Mouse (Mus musculus) MEL (cell line): ENCODE results near the gene Tom1l2. TPM values are rescaled to one million over a fixed set of nuclear protein-coding genes. Genes with fewer than 3 reads are reported as not detected.
A peak's percentile ranks its signal among the peaks of the same experiment; 100 is the strongest.

Experiments used
- DNase-seq: peaks from one replicate; pipeline ENCODE4 v3.0.0; 2011; ENCODE audit warnings: low read depth, low spot score
- H3K27ac ChIP-seq: 2 replicates; pipeline ENCODE4 v1.5.1; 2012; ENCODE audit warnings: low read depth, mild to moderate bottlenecking, control low read depth, low read length, moderate library complexity; ENCODE audit not compliant: control insufficient read depth
- H3K27me3 ChIP-seq, 2 experiments: fragments of 150-350 bp in 1 of 2; sonication (generic) in 1 of 2; 2 replicates each; pipeline ENCODE4 v1.6.1; 2012; ENCODE audit warnings: low read length in 2 of 2, mild to moderate bottlenecking in 2 of 2, improper control_type of control experiment in 1 of 2, moderate library complexity in 1 of 2; ENCODE audit not compliant: insufficient read depth in 2 of 2, control insufficient read depth in 1 of 2
- H3K36me3 ChIP-seq, 2 experiments: 2 replicates each; pipeline ENCODE4 v1.6.1; 2012 to 2014; ENCODE audit warnings: low read length in 2 of 2, improper control_type of control experiment in 1 of 2, inconsistent platforms in 1 of 2, mild to moderate bottlenecking in 1 of 2; ENCODE audit not compliant: insufficient read depth in 2 of 2, control insufficient read depth in 1 of 2
- H3K4me1 ChIP-seq, 2 experiments: fragments of 150-350 bp in 1 of 2; sonication (generic) in 1 of 2; 2 replicates each; pipeline ENCODE4 v1.6.1; 2012; ENCODE audit warnings: low read length in 2 of 2, improper control_type of control experiment in 1 of 2, mild to moderate bottlenecking in 1 of 2; ENCODE audit not compliant: insufficient read depth in 2 of 2, control insufficient read depth in 1 of 2
- H3K4me3 ChIP-seq, 2 experiments: fragments of 150-350 bp in 1 of 2; sonication (generic) in 1 of 2; 2 replicates each; pipeline ENCODE4 v1.5.1; 2012; ENCODE audit warnings: low read depth in 2 of 2, low read length in 2 of 2, mild to moderate bottlenecking in 2 of 2, moderate library complexity in 2 of 2, control low read depth in 1 of 2, improper control_type of control experiment in 1 of 2; ENCODE audit not compliant: control insufficient read depth in 1 of 2, insufficient read depth in 1 of 2
- H3K79me2 ChIP-seq: 2 replicates; pipeline ENCODE4 v1.6.1; 2012; ENCODE audit warnings: mild to moderate bottlenecking, low read length, moderate library complexity; ENCODE audit not compliant: control insufficient read depth, poor library complexity, insufficient read depth
- H3K9ac ChIP-seq: 2 replicates; pipeline ENCODE4 v1.6.1; 2012; ENCODE audit warnings: low read depth, mild to moderate bottlenecking, control low read depth, low read length, moderate library complexity; ENCODE audit not compliant: control insufficient read depth, poor library complexity, severe bottlenecking
- H3K9me3 ChIP-seq: fragments of 150-350 bp; sonication (generic); replicated peaks from 2 replicates; pipeline ENCODE4 v1.6.1; 2012; ENCODE audit warnings: mild to moderate bottlenecking, low read length, improper control_type of control experiment, moderate library complexity; ENCODE audit not compliant: insufficient read depth
- CTCF ChIP-seq, 3 experiments: IDR thresholded peaks in 2 of 3; conservative IDR thresholded peaks in 1 of 3; 2 replicates each; pipeline ENCODE4 v1.5.1; 2011 to 2012; ENCODE audit warnings: low read length in 3 of 3, low read depth in 2 of 3, mild to moderate bottlenecking in 2 of 3, improper control_type of control experiment in 1 of 3, inconsistent platforms in 1 of 3, mixed read lengths in 1 of 3, moderate library complexity in 1 of 3; ENCODE audit not compliant: control insufficient read depth in 1 of 3, insufficient read depth in 1 of 3, poor library complexity in 1 of 3, severe bottlenecking in 1 of 3
- E2F4 ChIP-seq: IDR thresholded peaks from 2 replicates; pipeline ENCODE4 v1.6.1; 2011; ENCODE audit warnings: low read depth, low read length, improper control_type of control experiment, borderline replicate concordance
- EP300 ChIP-seq, 2 experiments: IDR thresholded peaks; 2 replicates each; pipeline ENCODE4 v1.6.1; 2011; ENCODE audit warnings: improper control_type of control experiment in 2 of 2, low read length in 2 of 2, low read depth in 1 of 2, mild to moderate bottlenecking in 1 of 2
- ETS1 ChIP-seq: IDR thresholded peaks from 2 replicates; pipeline ENCODE4 v1.6.1; 2012; ENCODE audit warnings: low read depth, mild to moderate bottlenecking, inconsistent platforms, low read length, improper control_type of control experiment, moderate library complexity
- GATA1 ChIP-seq: IDR thresholded peaks from 2 replicates; pipeline ENCODE4 v1.6.1; 2011; ENCODE audit warnings: low read depth, low read length, improper control_type of control experiment
- JUND ChIP-seq: IDR thresholded peaks from 2 replicates; pipeline ENCODE4 v1.6.1; 2011; ENCODE audit warnings: low read depth, mild to moderate bottlenecking, improper control_type of control experiment, low read length
- KAT2A ChIP-seq: conservative IDR thresholded peaks from 2 replicates; pipeline ENCODE4 v1.6.1; 2012; ENCODE audit warnings: low read depth, low read length, improper control_type of control experiment, inconsistent platforms
- MAFK ChIP-seq: IDR thresholded peaks from 2 replicates; pipeline ENCODE4 v1.6.1; 2011; ENCODE audit warnings: low read depth, mild to moderate bottlenecking, low read length, improper control_type of control experiment, borderline replicate concordance
- MAX ChIP-seq: IDR thresholded peaks from 2 replicates; pipeline ENCODE4 v1.6.1; 2011; ENCODE audit warnings: low read length, improper control_type of control experiment
- MEF2A ChIP-seq: IDR thresholded peaks from 2 replicates; pipeline ENCODE4 v1.6.1; 2014; ENCODE audit warnings: low read depth, mild to moderate bottlenecking, inconsistent platforms, low read length, improper control_type of control experiment; ENCODE audit not compliant: poor library complexity, insufficient replicate concordance, severe bottlenecking; ENCODE audit errors: extremely low read depth
- MXI1 ChIP-seq: IDR thresholded peaks from 2 replicates; pipeline ENCODE4 v1.6.1; 2011; ENCODE audit warnings: mild to moderate bottlenecking, low read depth, low read length, improper control_type of control experiment
- MYB ChIP-seq: IDR thresholded peaks from 2 replicates; pipeline ENCODE4 v1.6.1; 2011; ENCODE audit warnings: mild to moderate bottlenecking, low read depth, low read length, improper control_type of control experiment
- NELFE ChIP-seq: IDR thresholded peaks from 2 replicates; pipeline ENCODE4 v1.6.1; 2011; ENCODE audit warnings: low read depth, low read length, improper control_type of control experiment
- NRF1 ChIP-seq: IDR thresholded peaks from 2 replicates; pipeline ENCODE4 v1.6.1; 2014; ENCODE audit warnings: low read depth, mild to moderate bottlenecking, inconsistent platforms, low read length, improper control_type of control experiment, moderate library complexity; ENCODE audit not compliant: poor library complexity, insufficient read depth, severe bottlenecking
- POLR2A ChIP-seq, 2 experiments: IDR thresholded peaks; 2 replicates each; pipeline ENCODE4 v1.6.1; 2011 to 2012; ENCODE audit warnings: low read length in 2 of 2, mild to moderate bottlenecking in 2 of 2, control low read depth in 1 of 2, improper control_type of control experiment in 1 of 2, low read depth in 1 of 2, moderate library complexity in 1 of 2; ENCODE audit not compliant: control insufficient read depth in 1 of 2, insufficient read depth in 1 of 2, poor library complexity in 1 of 2
- RCOR1 ChIP-seq: IDR thresholded peaks from 2 replicates; pipeline ENCODE4 v1.6.1; 2012; ENCODE audit warnings: low read depth, mild to moderate bottlenecking, inconsistent platforms, low read length, improper control_type of control experiment
- SIN3A ChIP-seq: IDR thresholded peaks from 2 replicates; pipeline ENCODE4 v1.6.1; 2012; ENCODE audit warnings: low read length, improper control_type of control experiment, inconsistent platforms
- SMC3 ChIP-seq: IDR thresholded peaks from 2 replicates; pipeline ENCODE4 v1.6.1; 2011; ENCODE audit warnings: low read depth, low read length, improper control_type of control experiment
- TAL1 ChIP-seq: IDR thresholded peaks from 2 replicates; pipeline ENCODE4 v1.6.1; 2012; ENCODE audit warnings: mild to moderate bottlenecking, inconsistent platforms, low read length, moderate library complexity, mixed read lengths
- TCF12 ChIP-seq: IDR thresholded peaks from 2 replicates; pipeline ENCODE4 v1.6.1; 2014; ENCODE audit warnings: low read depth, mild to moderate bottlenecking, inconsistent platforms, low read length, improper control_type of control experiment, moderate library complexity
- USF1 ChIP-seq: IDR thresholded peaks from 2 replicates; pipeline ENCODE4 v1.6.1; 2014; ENCODE audit warnings: low read depth, mild to moderate bottlenecking, inconsistent platforms, low read length, improper control_type of control experiment, moderate library complexity
- USF2 ChIP-seq, 2 experiments: IDR thresholded peaks; 2 replicates each; pipeline ENCODE4 v1.6.1; 2011 to 2012; ENCODE audit warnings: improper control_type of control experiment in 2 of 2, low read length in 2 of 2, borderline replicate concordance in 1 of 2, inconsistent platforms in 1 of 2, low read depth in 1 of 2, mild to moderate bottlenecking in 1 of 2; ENCODE audit not compliant: insufficient read depth in 1 of 2
- ZKSCAN1 ChIP-seq: IDR thresholded peaks from 2 replicates; pipeline ENCODE4 v1.6.1; 2012; ENCODE audit warnings: low read depth, mild to moderate bottlenecking, inconsistent platforms, low read length, improper control_type of control experiment, moderate library complexity
- polyA plus RNA-seq, 2 experiments: library from polyadenylated mRNA; stranded (reverse) in 1 of 2; unstranded in 1 of 2; fragments of >175 nt in 1 of 2; fragments of >200 nt in 1 of 2; gene quantifications; 2 replicates each; pipeline versions ENCODE4 v1.2.1 to v1.2.4; 2012; ENCODE audit warnings: low replicate concordance in 2 of 2, low read depth in 1 of 2; ENCODE audit not compliant: insufficient read length in 2 of 2, insufficient read depth in 1 of 2, missing spikeins in 1 of 2
- total RNA-seq: library from RNA; depleted of rRNA; stranded (reverse); fragments of 300-350 nt; gene quantifications from 2 replicates; pipeline ENCODE4 v1.2.3, GENCODE M21; 2012

Gene Tom1l2
- total and polyA plus RNA-seq, 3 experiments, result 6.8 to 12.2 TPM; not detected in 1

- DNase-seq, result peak; percentile 62
- peaks cover 0 to 3% of the 10 kb centered on the region in 2 experiments; a peak in 1 of 4 replicates for H3K4me1 ChIP-seq
Measured at GRCm38 (mm10) chr11:60302354-60303083, 50.2 kb downstream of the Tom1l2 start.

GRCm38 (mm10) chr11:60301588-60302208, 51.0 kb downstream of the Tom1l2 start:
- no peak overlapping the region for H3K9ac ChIP-seq
- H3K36me3 ChIP-seq, result no peaks in the 10 kb centered on the region
- H3K27me3 ChIP-seq, result no peaks in the 10 kb centered on the region
- no peak overlapping the region for H3K27ac ChIP-seq
- TF ChIP-seq ETS1 (no peak), E2F4 (no peak), CTCF (IDR thresholded peaks at IDR 0.05 in 2 of 3, conservative IDR thresholded peaks at IDR 0.05 in 1 of 3; ENCODE audit: control insufficient read depth in 1 of 3, insufficient read depth in 1 of 3, low read depth in 2 of 3, low read length in 3 of 3, poor library complexity in 1 of 3, severe bottlenecking in 1 of 3) (no peak), RCOR1 (no peak)
- TF ChIP-seq, all 39 proteins: peak for 0
- no peaks in the 10 kb centered on the region for H3K79me2 ChIP-seq
- DNase-seq, result no peak
- no peaks in the 10 kb centered on the region for H3K9me3 ChIP-seq
- peaks cover 0 to 3% of the 10 kb centered on the region in 2 experiments; a peak in 1 of 4 replicates for H3K4me1 ChIP-seq
- no peak overlapping the region for H3K4me3 ChIP-seq

More at GRCm38 (mm10) chr11:60302354-60303083, 50.2 kb downstream of the Tom1l2 start:
- H3K36me3 ChIP-seq, result no peaks in the 10 kb centered on the region
- H3K9me3 ChIP-seq, result no peaks in the 10 kb centered on the region
- TF ChIP-seq USF2 (IDR thresholded peaks at IDR 0.05; ENCODE audit: borderline replicate concordance in 1 of 2, insufficient read depth in 1 of 2, low read depth in 1 of 2, low read length in 2 of 2) (no peak), MEF2A (no peak), MXI1 (no peak; the same call in 1 of the 2 replicates), ZKSCAN1 (no peak), GATA1 (peak; percentile 71), KAT2A (no peak), JUND (no peak), ETS1 (0 out of 2 replicates have a peak, but pooled peaks have one; percentile 22), NELFE (no peak), MAFK (no peak), NRF1 (no peak), USF1 (peak; percentile 69), SIN3A (no peak), TAL1 (peak; percentile 47), POLR2A (IDR thresholded peaks at IDR 0.05; ENCODE audit: control insufficient read depth in 1 of 2, insufficient read depth in 1 of 2, low read depth in 1 of 2, low read length in 2 of 2, poor library complexity in 1 of 2) (no peak), E2F4 (no peak), MYB (0 out of 2 replicates have a peak, but pooled peaks have one; percentile 14), TCF12 (peak; percentile 67), MAX (peak; percentile 47; the same call in 1 of the 2 replicates), SMC3 (no peak), EP300 (IDR thresholded peaks at IDR 0.05; ENCODE audit: low read depth in 1 of 2, low read length in 2 of 2) (peak; percentile 67 to 76), RCOR1 (no peak), CTCF (IDR thresholded peaks at IDR 0.05 in 2 of 3, conservative IDR thresholded peaks at IDR 0.05 in 1 of 3; ENCODE audit: control insufficient read depth in 1 of 3, insufficient read depth in 1 of 3, low read depth in 2 of 3, low read length in 3 of 3, poor library complexity in 1 of 3, severe bottlenecking in 1 of 3) (no peak)
- H3K27me3 ChIP-seq, result no peaks in the 10 kb centered on the region
- no peaks in the 10 kb centered on the region for H3K79me2 ChIP-seq
- no peak overlapping the region for H3K4me3 ChIP-seq
- H3K9ac ChIP-seq, result no peak overlapping the region
- H3K27ac ChIP-seq, result no peak overlapping the region
